Mouse (Mus musculus) embryonic facial prominence, embryonic 10.5 days (tissue): ENCODE measurements around the gene Kdm7a. TPM values are rescaled to one million over a fixed set of nuclear protein-coding genes. Genes with fewer than 3 reads are reported as not detected.

Source experiments
- DNase-seq: peaks from one replicate; pipeline ENCODE4 v3.0.0-alpha.2; 2017; ENCODE audit warnings: low spot score
- H3K27ac ChIP-seq: fragments of 300-500 bp; sonication (generic); replicated peaks from 2 replicates; pipeline ENCODE4 v1.5.1; 2016; ENCODE audit warnings: mild to moderate bottlenecking
- H3K27me3 ChIP-seq: fragments of 300-500 bp; sonication (generic); replicated peaks from 2 replicates; pipeline ENCODE4 v1.6.1; 2016; ENCODE audit warnings: low read depth, mild to moderate bottlenecking; ENCODE audit not compliant: poor library complexity, severe bottlenecking
- H3K36me3 ChIP-seq: fragments of 300-500 bp; sonication (generic); replicated peaks from 2 replicates; pipeline ENCODE4 v1.6.1; 2016; ENCODE audit warnings: mild to moderate bottlenecking, moderate library complexity
- H3K4me1 ChIP-seq: fragments of 300-500 bp; sonication (generic); 2 replicates; pipeline ENCODE4 v1.6.1; 2016
- H3K4me3 ChIP-seq: fragments of 300-500 bp; sonication (generic); 2 replicates; pipeline ENCODE4 v1.5.1; 2016; ENCODE audit warnings: mild to moderate bottlenecking, moderate library complexity
- H3K9me3 ChIP-seq: fragments of 300-500 bp; sonication (generic); 2 replicates; pipeline ENCODE4 v1.6.1; 2016; ENCODE audit warnings: mild to moderate bottlenecking
- WGBS: fragments of 180-500 bp; shearing (Covaris S2); methylation state at CpG from one replicate; pipeline ENCODE4 v1.1.7; 2016; 5-methylcytosine and 5-hydroxymethylcytosine counted together
- polyA plus RNA-seq: library from polyadenylated mRNA; unstranded; fragments of >200 nt; fragmentation: Nextera tagmentation; extraction: Ambion mirVana; gene quantifications from 2 replicates; pipeline ENCODE4 v1.2.1, GENCODE M21; 2016

Gene Kdm7a
- polyA plus RNA-seq, 1 experiment from 2014 or later, result 9.5 TPM

GRCm38 (mm10) chr6:39117584-39118455 is 88.8 kb downstream of the Kdm7a start, which contains the start of gene Parp12:
TSS of gene Parp12 (minus strand) at chr6:39118349.
- peaks cover 76% of the 10 kb centered on the region for H3K27me3 ChIP-seq
- peak; percentile 70 for DNase-seq
- peaks cover 12% of the 10 kb centered on the region for H3K4me1 ChIP-seq
- peak within 1 kb of the TSS; percentile 68 for H3K4me3 ChIP-seq
- peak within 1 kb of the TSS; percentile 74 for H3K27ac ChIP-seq
- no peaks in the 10 kb centered on the region for H3K36me3 ChIP-seq
- WGBS, result 3% methylated on average over 101 of the region's 101 CpGs
- H3K9me3 ChIP-seq, result peaks cover 7% of the 10 kb centered on the region

- no peaks in the 10 kb centered on the region for H3K36me3 ChIP-seq
- H3K4me1 ChIP-seq, result peaks cover 12% of the 10 kb centered on the region
- 80% methylated on average over 1 of the region's 1 CpGs for WGBS
- no peak overlapping the region for H3K27ac ChIP-seq
- H3K4me3 ChIP-seq, result no peak overlapping the region
- H3K27me3 ChIP-seq, result peaks cover 61% of the 10 kb centered on the region
- DNase-seq, result no peak
- peaks cover 7% of the 10 kb centered on the region for H3K9me3 ChIP-seq
Measured at GRCm38 (mm10) chr6:39115438-39115837, 91.2 kb downstream of the Kdm7a start.

GRCm38 (mm10) chr6:39113141-39113540 is 93.4 kb downstream of the Kdm7a start:
- no peaks in the 10 kb centered on the region for H3K9me3 ChIP-seq
- H3K4me3 ChIP-seq, result no peak overlapping the region
- DNase-seq, result no peak
- no peaks in the 10 kb centered on the region for H3K36me3 ChIP-seq
- H3K27ac ChIP-seq, result no peak overlapping the region
- peaks cover 38% of the 10 kb centered on the region for H3K27me3 ChIP-seq
- H3K4me1 ChIP-seq, result peaks cover 8% of the 10 kb centered on the region
- WGBS, result 91% methylated on average over 3 of the region's 3 CpGs

- H3K27me3 ChIP-seq, result peaks cover 34% of the 10 kb centered on the region
- no peak overlapping the region for H3K27ac ChIP-seq
- DNase-seq, result no peak
- no peaks in the 10 kb centered on the region for H3K36me3 ChIP-seq
- no peaks in the 10 kb centered on the region for H3K9me3 ChIP-seq
- H3K4me1 ChIP-seq, result peaks cover 3% of the 10 kb centered on the region
- H3K4me3 ChIP-seq, result no peak overlapping the region
- WGBS, result 92% methylated on average over 3 of the region's 3 CpGs
Measured at GRCm38 (mm10) chr6:39112701-39113100, 93.9 kb downstream of the Kdm7a start.

- H3K27ac ChIP-seq, result no peak overlapping the region
- no peaks in the 10 kb centered on the region for H3K4me1 ChIP-seq
- DNase-seq, result no peak
- no peaks in the 10 kb centered on the region for H3K36me3 ChIP-seq
- no peaks in the 10 kb centered on the region for H3K27me3 ChIP-seq
- H3K4me3 ChIP-seq, result no peak overlapping the region
- 57% methylated on average over 2 of the region's 2 CpGs for WGBS
- no peaks in the 10 kb centered on the region for H3K9me3 ChIP-seq
Measured at GRCm38 (mm10) chr6:39106812-39107211, 99.8 kb downstream of the Kdm7a start.

- WGBS, result 83% methylated on average over 4 of the region's 4 CpGs
- Histone ChIP-seq H3K4me3 (no peak overlapping the region), H3K4me1 (no peaks in the 10 kb centered on the region), H3K9me3 (no peaks in the 10 kb centered on the region), H3K27me3 (no peaks in the 10 kb centered on the region), H3K27ac (no peak overlapping the region), H3K36me3 (no peaks in the 10 kb centered on the region)
- no peak for DNase-seq
Measured at GRCm38 (mm10) chr6:39104631-39105030, 102.0 kb downstream of the Kdm7a start.

Other genes starting within 250 kb of the Kdm7a start
- 0.72 and 1.3 TPM in 2 replicates for gene Parp12, start 88.4 kb downstream of the Kdm7a start, polyA plus RNA-seq
- gene Slc37a3, start 170.9 kb upstream of the Kdm7a start, polyA plus RNA-seq, result 38.0 and 43.6 TPM in 2 replicates
- 0.74 and 0.87 TPM in 2 replicates for gene Rab19, start 174.4 kb upstream of the Kdm7a start, polyA plus RNA-seq
- gene Mkrn1, start 213.7 kb upstream of the Kdm7a start, polyA plus RNA-seq, result 46.4 and 51.2 TPM in 2 replicates